ENCODE assay signal across 16 mouse cellular contexts in the genomic region with DNA sequence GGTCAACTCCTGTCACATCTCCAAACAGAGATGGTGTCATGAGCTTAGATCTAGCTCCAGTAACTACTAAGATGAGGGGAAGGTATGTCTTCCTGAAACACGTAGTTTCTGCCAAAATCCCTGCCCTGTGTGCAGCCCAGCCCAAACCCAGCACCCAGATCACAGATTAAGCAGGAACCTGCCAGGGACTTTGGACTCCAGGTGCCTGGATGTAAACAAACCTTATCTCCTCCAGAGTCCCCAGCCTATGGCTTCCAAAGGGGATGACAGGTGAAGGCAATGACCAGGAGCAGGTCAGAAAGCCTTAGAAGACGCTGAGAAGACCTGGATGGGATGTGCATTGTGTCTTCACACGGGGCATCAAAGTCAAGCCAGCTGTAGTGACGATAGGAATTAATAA. TPM values are rescaled to one million over a fixed set of nuclear protein-coding genes. Genes with fewer than 3 reads are reported as not detected.
"Had no signal": no experiment of that assay in that cellular context is flagged by ENCODE, and none has a peak within 500 bp of the region (broad histone marks: within the 10 kb centered on the region; RNA-seq: fewer than 3 reads in every experiment).

No protein-coding gene starts in this region.

RNA-seq across cellular contexts. Expression of gene Btnl6, which starts 19.4 kb away (rescaled TPM):
- total RNA-seq: megakaryocyte progenitor cell, adult 5-6 weeks; midbrain, postnatal 0 days; monocyte, adult 5-6 weeks; neutrophil, adult 5-6 weeks had no signal
- polyA plus RNA-seq: liver, embryonic 13.5 days; liver, embryonic 15.5 days; liver, postnatal 0 days; lung, adult 2 months; lung, embryonic 15.5 days; lung, postnatal 0 days; midbrain, embryonic 11.5 days; midbrain, embryonic 13.5 days; midbrain, embryonic 15.5 days; midbrain, postnatal 0 days; neural tube, embryonic 12.5 days; neural tube, embryonic 14.5 days had no signal

RNA-seq across cellular contexts. Expression of gene Btnl4, which starts 20.6 kb away (rescaled TPM):
- total RNA-seq: megakaryocyte progenitor cell, adult 5-6 weeks; midbrain, postnatal 0 days; monocyte, adult 5-6 weeks; neutrophil, adult 5-6 weeks had no signal
- polyA plus RNA-seq: liver, embryonic 13.5 days; liver, embryonic 15.5 days; liver, postnatal 0 days; lung, adult 2 months; lung, embryonic 15.5 days; macrophage; midbrain, embryonic 11.5 days; midbrain, embryonic 13.5 days; midbrain, embryonic 15.5 days; midbrain, postnatal 0 days; neural tube, embryonic 12.5 days; neural tube, embryonic 14.5 days had no signal
